Mouse (Mus musculus): ENCODE measurements around the gene Emp3. TPM values are rescaled to one million over a fixed set of nuclear protein-coding genes. Genes with fewer than 3 reads are reported as not detected.

Emp3 gene
- polyA plus RNA-seq, 1 experiment, result 176 TPM

DNA sequence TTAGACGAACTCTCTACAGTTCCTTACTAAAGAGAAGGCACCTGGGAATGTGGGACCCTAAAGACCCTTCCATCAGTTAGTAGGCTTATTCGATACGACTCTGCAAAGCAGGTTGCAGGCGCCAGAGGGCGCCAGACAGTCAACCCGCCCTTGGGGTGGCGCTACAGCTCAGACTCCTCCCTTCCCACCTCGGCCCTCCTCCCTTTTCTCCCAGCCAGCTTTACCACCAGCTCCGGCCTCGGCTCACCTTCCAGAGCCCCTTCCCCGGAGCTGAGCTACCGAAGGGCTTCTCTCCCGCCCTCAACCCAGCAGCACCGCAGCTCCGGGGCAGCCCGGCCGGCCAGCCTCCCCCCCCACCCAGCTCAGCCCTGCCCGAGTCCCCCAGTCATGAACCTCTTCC, 48.6 kb downstream of the Emp3 start, which contains the start of gene Kdelr1:
TSS of gene Kdelr1 (plus strand) at position 149 of the 400 bp plus-strand sequence.
- Histone ChIP-seq H3K27me3 (replicated peaks) (peaks cover 45% of the 10 kb centered on the region), H3K4me1 (peaks cover 58% of the 10 kb centered on the region), H3K36me3 (replicated peaks; ENCODE audit: low read length) (peaks cover 41% of the 10 kb centered on the region), H3K9me3 (no peaks in the 10 kb centered on the region), H3K4me3 (replicated peaks) (peak within 1 kb of the TSS; percentile 94)
- no peak for TF ChIP-seq GATA1 (IDR thresholded peaks at IDR 0.05; ENCODE audit: borderline replicate concordance, low read length)
- TF ChIP-seq FLI1 (IDR thresholded peaks at IDR 0.05; ENCODE audit: low read length), result no peak

DNA sequence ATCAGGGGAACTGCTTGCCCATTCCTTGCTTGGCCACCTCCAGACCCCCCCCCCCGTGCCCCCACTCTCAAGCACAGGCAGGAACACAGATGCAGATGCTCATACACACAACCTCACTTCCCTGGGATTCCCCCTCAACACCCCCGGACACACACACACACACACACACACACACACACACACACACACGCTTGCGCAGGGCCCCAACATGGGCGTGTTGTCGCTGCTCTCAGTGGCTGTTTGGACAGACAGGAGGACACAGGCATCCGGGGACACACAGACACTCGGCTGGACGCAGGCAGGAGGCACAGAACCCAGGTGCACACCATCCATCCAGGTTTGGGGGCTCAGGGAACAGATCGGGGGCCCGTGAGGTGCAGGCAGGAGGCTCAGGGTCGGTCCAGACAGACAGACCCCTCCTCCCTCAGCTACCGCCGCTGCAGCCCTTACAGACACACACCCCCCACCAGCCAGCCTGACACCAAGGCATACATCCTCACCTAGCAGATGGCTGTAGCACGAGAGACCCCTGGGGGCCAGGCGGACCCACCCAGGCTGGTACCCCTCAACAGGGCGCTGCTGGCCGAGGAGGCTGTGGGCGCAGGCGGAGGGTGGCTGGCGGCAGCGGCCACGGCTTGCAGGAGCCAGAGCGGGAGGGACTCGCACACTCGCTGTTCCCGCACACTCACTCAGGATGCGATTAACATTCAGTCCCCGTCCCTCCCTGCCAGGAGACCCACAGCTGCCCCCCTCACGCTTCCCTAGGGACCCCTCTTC, 50.7 kb downstream of the Emp3 start:
- Histone ChIP-seq H3K4me3 (replicated peaks) (peak overlapping the region; percentile 79), H3K9me3 (no peaks in the 10 kb centered on the region), H3K27me3 (replicated peaks) (peaks cover 66% of the 10 kb centered on the region), H3K36me3 (replicated peaks; ENCODE audit: low read length) (peaks cover 19% of the 10 kb centered on the region), H3K4me1 (peaks cover 69% of the 10 kb centered on the region)
- TF ChIP-seq FLI1 (IDR thresholded peaks at IDR 0.05; ENCODE audit: low read length) (no peak), GATA1 (IDR thresholded peaks at IDR 0.05; ENCODE audit: borderline replicate concordance, low read length) (no peak)

DNA sequence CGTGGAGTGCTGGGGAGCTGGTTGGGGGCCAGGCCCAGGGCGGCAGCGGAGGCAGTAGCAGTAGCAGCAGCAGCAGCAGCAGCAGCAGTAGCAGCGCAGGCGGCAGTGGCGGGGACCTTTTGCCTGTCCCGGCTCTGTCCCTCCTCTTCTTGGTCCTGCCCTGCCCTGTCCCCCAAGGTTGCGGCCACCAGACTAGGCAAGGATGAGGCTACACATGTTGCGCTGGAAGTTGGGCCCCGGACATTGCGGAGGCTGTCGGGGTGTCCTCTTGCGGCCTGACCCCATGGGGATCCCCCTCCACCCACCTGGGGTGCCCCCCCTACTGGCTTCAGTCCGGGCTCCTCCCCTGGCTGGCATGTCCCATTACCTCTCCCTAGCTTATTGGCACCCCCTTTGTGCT, 51.4 kb downstream of the Emp3 start:
- Histone ChIP-seq H3K4me1 (peaks cover 65% of the 10 kb centered on the region), H3K27me3 (replicated peaks) (peaks cover 73% of the 10 kb centered on the region), H3K4me3 (replicated peaks) (peak overlapping the region; percentile 53)

DNA sequence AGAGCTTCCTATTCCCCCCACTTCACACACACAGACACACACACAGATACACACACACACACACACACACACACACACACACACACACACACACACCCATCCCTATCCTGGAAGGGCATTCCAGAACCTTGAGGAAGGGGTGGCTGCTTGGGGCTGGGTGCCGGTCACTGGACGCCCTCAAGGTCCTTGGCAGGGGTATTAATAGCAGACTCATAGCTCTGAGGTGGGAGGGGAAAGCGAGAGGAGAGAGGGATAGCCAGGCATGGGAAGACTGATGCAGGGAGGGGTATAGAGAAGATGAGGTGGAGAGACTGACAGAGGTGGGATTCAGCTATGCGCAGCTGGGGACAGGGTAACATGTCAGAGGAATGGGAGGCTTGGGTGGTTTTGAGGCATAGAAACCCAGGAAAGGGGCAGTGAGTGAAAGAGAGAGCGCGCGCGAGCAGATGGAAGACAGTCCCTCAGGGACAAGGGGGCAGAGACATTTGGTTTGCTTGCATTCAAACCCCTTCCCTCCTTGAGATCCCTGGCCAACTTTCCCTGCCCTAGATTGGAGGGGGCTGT, 52.0 kb downstream of the Emp3 start:
- Histone ChIP-seq H3K27me3 (replicated peaks) (peaks cover 78% of the 10 kb centered on the region), H3K9me3 (no peaks in the 10 kb centered on the region), H3K36me3 (replicated peaks; ENCODE audit: low read length) (peaks cover 6% of the 10 kb centered on the region), H3K4me1 (peaks cover 65% of the 10 kb centered on the region), H3K4me3 (replicated peaks) (no peak overlapping the region)
- no peak for TF ChIP-seq GATA1 (IDR thresholded peaks at IDR 0.05; ENCODE audit: borderline replicate concordance, low read length)
- TF ChIP-seq FLI1 (IDR thresholded peaks at IDR 0.05; ENCODE audit: low read length), result no peak

More for the DNA sequence above, 51.4 kb downstream of the Emp3 start:
- TF ChIP-seq GATA1 (IDR thresholded peaks at IDR 0.05; ENCODE audit: borderline replicate concordance, low read length) (no peak), FLI1 (IDR thresholded peaks at IDR 0.05; ENCODE audit: low read length) (no peak)
- Histone ChIP-seq H3K9me3 (no peaks in the 10 kb centered on the region), H3K36me3 (replicated peaks; ENCODE audit: low read length) (peaks cover 12% of the 10 kb centered on the region)

Other genes with a start within 250 kb of the Emp3 start
- not detected in 2 replicates for gene Ntn5, start 237.4 kb downstream of the Emp3 start, polyA plus RNA-seq (2012; ENCODE audit: insufficient read depth, low replicate concordance)
- gene Sec1, start 227.0 kb downstream of the Emp3 start, polyA plus RNA-seq (2012; ENCODE audit: insufficient read depth, low replicate concordance), result not detected in 2 replicates
- 1.1 and 3.5 TPM in 2 replicates for gene Car11, start 221.6 kb downstream of the Emp3 start, polyA plus RNA-seq (2012; ENCODE audit: insufficient read depth, low replicate concordance)
- gene Dbp, start 216.3 kb downstream of the Emp3 start, polyA plus RNA-seq (2012; ENCODE audit: insufficient read depth, low replicate concordance), result 23.4 and 41.9 TPM in 2 replicates
- 10,199 and 14,647 TPM in 2 replicates for gene Rpl18, start 205.9 kb downstream of the Emp3 start, polyA plus RNA-seq (2012; ENCODE audit: insufficient read depth, low replicate concordance)
- gene Sphk2, start 203.4 kb downstream of the Emp3 start, polyA plus RNA-seq (2012; ENCODE audit: insufficient read depth, low replicate concordance), result 242 and 413 TPM in 2 replicates
- not detected in 2 replicates for gene Fam83e, start 200.2 kb downstream of the Emp3 start, polyA plus RNA-seq (2012; ENCODE audit: insufficient read depth, low replicate concordance)
- not detected in 2 replicates for gene Spaca4, start 195.6 kb downstream of the Emp3 start, polyA plus RNA-seq (2012; ENCODE audit: insufficient read depth, low replicate concordance)
- gene Lmtk3, start 137.7 kb downstream of the Emp3 start, polyA plus RNA-seq (2012; ENCODE audit: insufficient read depth, low replicate concordance), result 0.67 and 0.79 TPM in 2 replicates
- 1.00 TPM in 1 of 2 replicates, not detected in the other for gene Sult2b1, start 136.7 kb downstream of the Emp3 start, polyA plus RNA-seq (2012; ENCODE audit: insufficient read depth, low replicate concordance)
- gene Cyth2, start 106.8 kb downstream of the Emp3 start, polyA plus RNA-seq (2012; ENCODE audit: insufficient read depth, low replicate concordance), result 157 and 160 TPM in 2 replicates
- 0.08 and 0.82 TPM in 2 replicates for gene Kcnj14, start 96.6 kb downstream of the Emp3 start, polyA plus RNA-seq (2012; ENCODE audit: insufficient read depth, low replicate concordance)
- 6.0 and 20.5 TPM in 2 replicates for gene Grwd1, start 90.5 kb downstream of the Emp3 start, polyA plus RNA-seq (2012; ENCODE audit: insufficient read depth, low replicate concordance)
- 331 and 1,292 TPM in 2 replicates for gene Kdelr1, start 48.6 kb downstream of the Emp3 start, polyA plus RNA-seq (2012; ENCODE audit: insufficient read depth, low replicate concordance)
- gene Grin2d, start 43.0 kb downstream of the Emp3 start, polyA plus RNA-seq (2012; ENCODE audit: insufficient read depth, low replicate concordance), result 0.31 and 2.6 TPM in 2 replicates
- 2.7 and 6.4 TPM in 2 replicates for gene Syngr4, start 24.7 kb downstream of the Emp3 start, polyA plus RNA-seq (2012; ENCODE audit: insufficient read depth, low replicate concordance)
- gene Tmem143, start 24.5 kb downstream of the Emp3 start, polyA plus RNA-seq (2012; ENCODE audit: insufficient read depth, low replicate concordance), result 19.2 and 32.5 TPM in 2 replicates
- gene Ccdc114, start 2.7 kb upstream of the Emp3 start, polyA plus RNA-seq (2012; ENCODE audit: insufficient read depth, low replicate concordance), result 0.82 TPM in 1 of 2 replicates, not detected in the other
- not detected in 2 replicates for gene Abcc6, start 108.9 kb upstream of the Emp3 start, polyA plus RNA-seq (2012; ENCODE audit: insufficient read depth, low replicate concordance)
- gene Nomo1, start 112.3 kb upstream of the Emp3 start, polyA plus RNA-seq (2012; ENCODE audit: insufficient read depth, low replicate concordance), result 172 and 218 TPM in 2 replicates
- gene Kcnj11, start 179.4 kb upstream of the Emp3 start, polyA plus RNA-seq (2012; ENCODE audit: insufficient read depth, low replicate concordance), result 1.1 TPM in 1 of 2 replicates, not detected in the other

Data from megakaryocyte, embryonic 14.5 days (primary cell).